Mouse (Mus musculus) ES-E14 (cell line): ENCODE measurements at regions not wholly inside any gene's neighbourhood (a gene's known extent, or its start where the extent isn't known, plus 50 kb on each side); places are given as distances from the start of the nearest gene placed in this dataset.
"Not testable (repeated sequence)": the region's sequence is repeated elsewhere in the genome, so short reads cannot be mapped to it uniquely, and the experiment has no call there.

Experiments
- CHD2 ChIP-seq: IDR thresholded peaks from 2 replicates; pipeline ENCODE4 v1.6.1; 2014; ENCODE audit warnings: mild to moderate bottlenecking, low read depth, low read length, inconsistent platforms
- HCFC1 ChIP-seq: IDR thresholded peaks from 2 replicates; pipeline ENCODE4 v1.6.1; 2012; ENCODE audit warnings: low read length, inconsistent platforms, borderline replicate concordance; ENCODE audit not compliant: insufficient read depth
- ZC3H11A ChIP-seq: IDR thresholded peaks from 2 replicates; pipeline ENCODE4 v1.6.1; 2012; ENCODE audit warnings: low read depth, mild to moderate bottlenecking, inconsistent platforms, low read length, borderline replicate concordance
- ZNF384 ChIP-seq: IDR thresholded peaks from 2 replicates; pipeline ENCODE4 v1.6.1; 2012; ENCODE audit warnings: low read depth, low read length, inconsistent platforms

DNA sequence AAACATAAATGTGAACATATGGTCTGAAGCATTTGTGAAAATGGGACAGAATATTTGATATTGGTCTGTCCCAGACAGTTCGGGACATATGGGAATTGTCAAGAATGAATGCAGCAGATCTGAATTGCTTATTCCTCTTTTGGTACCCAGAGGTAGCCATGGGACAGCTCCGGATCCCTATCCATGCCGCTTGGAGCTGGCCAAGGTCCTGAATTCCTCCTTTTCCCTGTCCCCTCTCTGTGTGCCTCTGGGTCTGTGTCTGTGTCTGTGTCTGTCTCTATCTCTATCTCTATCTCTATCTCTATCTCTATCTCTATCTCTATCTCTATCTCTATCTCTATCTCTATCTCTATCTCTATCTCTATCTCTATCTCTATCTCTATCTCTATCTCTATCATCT is 63.0 kb upstream of the Myt1l start:
- not testable (repeated sequence) for TF ChIP-seq CHD2, ZNF384, ZC3H11A, HCFC1
